In genomic region chr1:150099374-150099773, GRCm38 (mm10) we compare ENCODE assay signal across 9 mouse cellular contexts. TPM values are rescaled to one million over a fixed set of nuclear protein-coding genes. Genes with fewer than 3 reads are reported as not detected.
DNase-seq lines count a peak whose midpoint lies in the region; ATAC-seq and TF ChIP-seq lines count a peak whose summit lies in the region.
"Had no signal": no experiment of that assay in that cellular context is flagged by ENCODE, and none has a peak within 500 bp of the region (broad histone marks: within the 10 kb centered on the region; RNA-seq: fewer than 3 reads in every experiment).

No protein-coding gene starts in this region.

- H3K36me3 ChIP-seq in heart, embryonic 13.5 days, result no peaks in the 10 kb centered on the region
- no peaks in the 10 kb centered on the region for H3K36me3 ChIP-seq in hindbrain, embryonic 11.5 days (ENCODE audit: control insufficient read depth, insufficient read depth, low read length)
- no peaks in the 10 kb centered on the region for H3K36me3 ChIP-seq in midbrain, embryonic 11.5 days (ENCODE audit: control insufficient read depth, insufficient read depth, low read length)
- H3K36me3 ChIP-seq: G1E had no signal

- no peak for DNase-seq in heart, postnatal 36 days
- no peak for DNase-seq in Patski (ENCODE audit: low read depth, low spot score)
- DNase-seq in hindbrain, embryonic 11.5 days (ENCODE audit: low spot score), result no peak
- no peak for DNase-seq in midbrain, embryonic 11.5 days (ENCODE audit: low spot score, missing footprints)
- no peak for DNase-seq in adrenal gland, adult (ENCODE audit: inconsistent age in 2 of 2, low spot score in 1 of 2)
- no peak for DNase-seq in cerebellum, adult 11-12 months
- DNase-seq in natural killer cell, adult 2 months (ENCODE audit: low spot score in 2 of 2), result no peak

- peaks cover 4% of the 10 kb centered on the region; the same call in 1 of the 2 replicates for H3K4me1 ChIP-seq in heart, embryonic 13.5 days
- no peaks in the 10 kb centered on the region for H3K4me1 ChIP-seq in hindbrain, embryonic 11.5 days (replicated peaks; ENCODE audit: control insufficient read depth, insufficient read depth, low read length)
- H3K4me1 ChIP-seq in midbrain, embryonic 11.5 days (ENCODE audit: control insufficient read depth, insufficient read depth, low read length), result peaks cover 2% of the 10 kb centered on the region; the same call in 1 of the 2 replicates

- WGBS in heart, embryonic 13.5 days, result 4% methylated on average over 9 of the region's 9 CpGs
- WGBS in hindbrain, embryonic 11.5 days, result 1% methylated on average over 9 of the region's 9 CpGs
- 2% methylated on average over 9 of the region's 9 CpGs for WGBS in midbrain, embryonic 11.5 days

- intact Hi-C loops in heart, postnatal 36 days (cut with DNase I), result no loop called here

- no peaks in the 10 kb centered on the region for H3K9me3 ChIP-seq in heart, embryonic 13.5 days
- no peaks in the 10 kb centered on the region for H3K9me3 ChIP-seq in hindbrain, embryonic 11.5 days (ENCODE audit: control insufficient read depth, low read length)
- no peaks in the 10 kb centered on the region for H3K9me3 ChIP-seq in midbrain, embryonic 11.5 days (ENCODE audit: control insufficient read depth, low read length)

- in situ Hi-C loops in Patski (cut with MboI; ENCODE audit: low pct_unique_long_range_greater_than_20kb), result loop anchor here (10.0 kb wide), 2 partner anchors 155 to 265 kb away; no protein-coding TSS in a partner anchor

- H3K27ac ChIP-seq in heart, embryonic 13.5 days (replicated peaks), result no peak overlapping the region
- H3K27ac ChIP-seq in hindbrain, embryonic 11.5 days (ENCODE audit: low read depth, low read length), result no peak overlapping the region
- H3K27ac ChIP-seq in midbrain, embryonic 11.5 days (ENCODE audit: low read depth, low read length), result no peak overlapping the region

- H3K27me3 ChIP-seq in heart, embryonic 13.5 days (replicated peaks), result no peaks in the 10 kb centered on the region
- no peaks in the 10 kb centered on the region for H3K27me3 ChIP-seq in Patski
- no peaks in the 10 kb centered on the region for H3K27me3 ChIP-seq in hindbrain, embryonic 11.5 days (ENCODE audit: control insufficient read depth, insufficient read depth, low read length)
- H3K27me3 ChIP-seq in midbrain, embryonic 11.5 days (ENCODE audit: control insufficient read depth, insufficient read depth, low read length), result no peaks in the 10 kb centered on the region

- no peak for TF ChIP-seq CTCF in Patski (IDR thresholded peaks at IDR 0.05)

- H3K4me2 ChIP-seq in heart, embryonic 13.5 days, result peak overlapping the region; percentile 89
- H3K4me2 ChIP-seq in hindbrain, embryonic 11.5 days (replicated peaks; ENCODE audit: low read depth, low read length), result peak overlapping the region; percentile 65
- H3K4me2 ChIP-seq in midbrain, embryonic 11.5 days, result peak overlapping the region; percentile 70

- POLR2A ChIA-PET in Patski (lab: Charles Lee), result no interaction called here

- H3K9ac ChIP-seq in heart, embryonic 13.5 days, result peak overlapping the region; percentile 72
- no peak overlapping the region for H3K9ac ChIP-seq in hindbrain, embryonic 11.5 days (ENCODE audit: low read depth, low read length)
- peak overlapping the region; percentile 40 for H3K9ac ChIP-seq in midbrain, embryonic 11.5 days (ENCODE audit: low read length)

- ATAC-seq in heart, embryonic 13.5 days (ENCODE audit: extremely low read depth, insufficient number of reproducible peaks, low FRiP score, low TSS enrichment), result no peak
- peak; percentile 52 for ATAC-seq in Patski
- ATAC-seq in hindbrain, embryonic 11.5 days (ENCODE audit: low FRiP score), result no peak; the same call in 1 of the 2 replicates
- ATAC-seq in midbrain, embryonic 11.5 days (ENCODE audit: low FRiP score), result no peak; the same call in 1 of the 2 replicates

- peak overlapping the region; percentile 57 for H3K4me3 ChIP-seq in heart, embryonic 13.5 days
- peak overlapping the region; percentile 35 for H3K4me3 ChIP-seq in hindbrain, embryonic 11.5 days (ENCODE audit: low read depth, low read length)
- H3K4me3 ChIP-seq in midbrain, embryonic 11.5 days (ENCODE audit: low read depth, low read length), result peak overlapping the region; percentile 42

- CTCF ChIA-PET in Patski (lab: Charles Lee), result interaction anchor here (0.9 to 1.5 kb wide), 7 partner anchors 9 to 240 kb away, joined by 3 to 6 read pairs (median 4); no protein-coding TSS in a partner anchor

RNA-seq across cellular contexts. Expression of gene Ptgs2, which starts 0.5 kb away (rescaled TPM):
- 0.11 and 0.16 TPM in 2 replicates for polyA plus RNA-seq in heart, embryonic 13.5 days (2015; fragmentation: Nextera tagmentation; extraction: Ambion mirVana)
- total RNA-seq in heart, postnatal 36 days (2021), result under 1 TPM; 0.64 to 0.81 TPM
- polyA plus RNA-seq in Patski (2021), result 2.4 TPM
- 0.19 and 0.29 TPM in 2 replicates for polyA plus RNA-seq in hindbrain, embryonic 11.5 days (2014; fragmentation: Nextera tagmentation; extraction: Ambion mirVana)
- polyA plus RNA-seq in midbrain, embryonic 11.5 days (2014; fragmentation: Nextera tagmentation; extraction: Ambion mirVana), result 0.10 and 0.15 TPM in 2 replicates
- total RNA-seq: G1E had no signal
- polyA plus RNA-seq: G1E had no signal
